Mouse (Mus musculus): ENCODE data around the gene Tbc1d13. TPM values are rescaled to one million over a fixed set of nuclear protein-coding genes. Genes with fewer than 3 reads are reported as not detected.
"Not testable (repeated sequence)": the region's sequence is repeated elsewhere in the genome, so short reads cannot be mapped to it uniquely, and the experiment has no call there.

Gene Tbc1d13
- polyA plus RNA-seq, 1 experiment from 2014 or later: 7.8 TPM

- Histone ChIP-seq H3K27ac (no peak overlapping the region), H3K9me3 (no peaks in the 10 kb centered on the region), H3K9ac (no peak overlapping the region), H3K36me3 (peaks cover 38% of the 10 kb centered on the region), H3K4me3 (replicated peaks) (no peak overlapping the region), H3K4me2 (replicated peaks) (no peak overlapping the region), H3K27me3 (replicated peaks) (no peaks in the 10 kb centered on the region), H3K4me1 (replicated peaks) (no peaks in the 10 kb centered on the region)
- WGBS: 92% methylated on average over 5 of the region's 5 CpGs
- no peak for ATAC-seq
These were observed 25.9 kb upstream of the Tbc1d13 start for GRCm38 (mm10) chr2:30107646-30108045.

DNA sequence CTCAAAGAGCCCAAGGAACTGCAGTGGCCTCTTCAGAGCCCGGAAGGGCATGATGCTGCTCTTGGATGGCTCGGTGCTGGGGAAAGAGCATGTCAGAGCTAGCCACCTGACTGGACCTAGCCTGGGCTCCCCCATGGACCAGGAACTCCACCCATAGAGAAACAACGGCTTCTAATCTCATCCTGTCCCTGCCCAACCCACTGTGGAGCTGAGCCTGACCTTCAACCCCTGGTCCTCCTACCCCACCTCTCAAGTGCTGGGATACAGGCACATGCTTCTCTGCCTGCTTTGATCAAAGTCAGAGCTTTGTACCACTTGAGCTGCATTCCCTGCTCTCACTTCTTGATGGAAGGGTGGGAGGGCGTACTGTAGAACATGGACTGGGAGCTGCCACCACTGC is 25.3 kb upstream of the Tbc1d13 start:
- Histone ChIP-seq H3K4me2 (replicated peaks) (no peak overlapping the region), H3K27ac (no peak overlapping the region), H3K4me1 (replicated peaks) (no peaks in the 10 kb centered on the region), H3K27me3 (replicated peaks) (no peaks in the 10 kb centered on the region), H3K9me3 (no peaks in the 10 kb centered on the region), H3K9ac (no peak overlapping the region), H3K36me3 (peaks cover 44% of the 10 kb centered on the region), H3K4me3 (replicated peaks) (no peak overlapping the region)
- WGBS: 88% methylated on average over 4 of the region's 4 CpGs
- ATAC-seq: peak; percentile 59

GRCm38 (mm10) chr2:30111500-30111899 is 22.0 kb upstream of the Tbc1d13 start:
- Histone ChIP-seq H3K27me3 (replicated peaks) (no peaks in the 10 kb centered on the region), H3K9ac (no peak overlapping the region), H3K27ac (no peak overlapping the region), H3K4me2 (replicated peaks) (no peak overlapping the region), H3K4me1 (replicated peaks) (no peaks in the 10 kb centered on the region), H3K9me3 (no peaks in the 10 kb centered on the region), H3K4me3 (replicated peaks) (no peak overlapping the region), H3K36me3 (peaks cover 40% of the 10 kb centered on the region)
- no peak for ATAC-seq
- 93% methylated on average over 2 of the region's 2 CpGs for WGBS

DNA sequence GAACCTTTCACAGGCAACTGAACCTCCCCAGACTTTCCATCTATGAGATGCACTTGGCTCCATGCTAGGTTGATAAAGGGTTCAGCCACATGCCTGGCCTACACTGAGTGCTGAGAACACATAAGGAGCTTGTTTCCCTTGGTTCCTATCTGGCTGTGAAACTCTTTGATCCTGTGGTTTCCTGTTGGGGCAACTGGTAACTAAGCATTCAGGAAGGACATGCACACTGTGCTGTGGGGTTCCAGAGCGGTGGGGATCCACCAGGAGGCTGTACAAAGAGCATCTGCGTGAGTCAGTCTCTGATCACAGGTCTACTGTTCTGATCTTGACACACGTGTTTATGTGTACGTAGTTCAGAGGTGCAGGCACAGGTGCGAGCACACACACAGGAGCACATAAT is 21.0 kb upstream of the Tbc1d13 start:
- 88% methylated on average over 5 of the region's 5 CpGs for WGBS

GRCm38 (mm10) chr2:30119641-30120051 is 13.9 kb upstream of the Tbc1d13 start:
- H3K36me3 ChIP-seq: no peaks in the 10 kb centered on the region
- no peak overlapping the region for H3K27ac ChIP-seq
- H3K4me3 ChIP-seq (replicated peaks): no peak overlapping the region
- peaks cover 8% of the 10 kb centered on the region for H3K4me1 ChIP-seq (replicated peaks)
- 54% methylated on average over 6 of the region's 6 CpGs for WGBS
- ATAC-seq: no peak
- H3K27me3 ChIP-seq (replicated peaks): no peaks in the 10 kb centered on the region
- no peak overlapping the region for H3K4me2 ChIP-seq (replicated peaks)
- no peak overlapping the region for H3K9ac ChIP-seq
- H3K9me3 ChIP-seq: no peaks in the 10 kb centered on the region

More for the DNA sequence above, 21.0 kb upstream of the Tbc1d13 start:
- H3K9ac ChIP-seq: no peak overlapping the region
- H3K4me3 ChIP-seq (replicated peaks): no peak overlapping the region
- H3K9me3 ChIP-seq: no peaks in the 10 kb centered on the region
- H3K4me2 ChIP-seq (replicated peaks): no peak overlapping the region
- no peak for ATAC-seq
- no peaks in the 10 kb centered on the region for H3K27me3 ChIP-seq (replicated peaks)
- no peaks in the 10 kb centered on the region for H3K4me1 ChIP-seq (replicated peaks)
- no peak overlapping the region for H3K27ac ChIP-seq
- peaks cover 33% of the 10 kb centered on the region for H3K36me3 ChIP-seq

DNA sequence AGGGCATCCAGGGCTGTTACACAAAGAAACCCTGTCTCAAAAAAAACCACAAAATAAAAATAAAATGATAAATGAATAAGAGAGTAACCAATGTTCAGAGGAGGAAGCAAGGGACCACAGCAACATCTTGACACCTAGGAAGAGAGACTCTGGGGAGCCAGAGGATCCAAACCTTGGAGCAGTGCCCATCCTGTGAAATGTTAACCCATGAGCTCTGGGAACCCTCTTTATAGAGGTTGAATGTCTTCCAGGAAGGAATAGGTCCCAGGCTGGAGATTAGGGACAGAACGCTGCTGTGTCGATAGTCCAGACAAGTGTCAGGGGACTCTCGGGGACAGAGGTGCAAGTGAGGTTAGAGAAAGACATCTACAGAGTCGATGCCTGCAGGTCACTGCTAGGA is 13.3 kb upstream of the Tbc1d13 start:
- no peak overlapping the region for H3K9ac ChIP-seq
- no peak overlapping the region for H3K4me3 ChIP-seq (replicated peaks)
- 89% methylated on average over 4 of the region's 4 CpGs for WGBS
- H3K4me2 ChIP-seq (replicated peaks): no peak overlapping the region
- no peaks in the 10 kb centered on the region for H3K9me3 ChIP-seq
- peaks cover 13% of the 10 kb centered on the region for H3K4me1 ChIP-seq (replicated peaks)
- no peaks in the 10 kb centered on the region for H3K36me3 ChIP-seq
- H3K27me3 ChIP-seq (replicated peaks): no peaks in the 10 kb centered on the region
- ATAC-seq: no peak
- no peak overlapping the region for H3K27ac ChIP-seq

DNA sequence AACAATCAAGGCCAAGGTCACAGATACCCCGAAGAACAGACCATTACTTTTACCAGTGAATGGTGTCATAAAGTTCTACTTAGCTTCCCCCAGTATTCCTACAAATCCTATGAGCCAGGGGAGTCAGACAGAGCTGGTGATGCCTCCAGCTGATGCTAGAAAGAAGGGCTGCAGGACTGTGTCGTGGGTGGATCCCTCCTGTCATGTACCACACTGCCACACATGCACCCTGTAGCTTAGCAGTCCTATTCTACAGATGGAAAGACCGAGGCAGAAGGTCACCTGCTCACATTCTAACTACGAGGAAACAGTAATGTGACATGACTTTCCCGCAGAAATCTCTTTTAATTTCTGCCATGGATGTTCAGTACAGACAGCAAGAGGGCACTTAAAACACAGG is 10.8 kb upstream of the Tbc1d13 start:
- Histone ChIP-seq H3K27ac (no peak overlapping the region), H3K27me3 (replicated peaks) (no peaks in the 10 kb centered on the region), H3K9me3 (no peaks in the 10 kb centered on the region), H3K9ac (no peak overlapping the region), H3K36me3 (no peaks in the 10 kb centered on the region), H3K4me2 (replicated peaks) (peak overlapping the region; percentile 90; the same call in 1 of the 2 replicates), H3K4me3 (replicated peaks) (no peak overlapping the region), H3K4me1 (replicated peaks) (peaks cover 13% of the 10 kb centered on the region)
- ATAC-seq: no peak
- 78% methylated on average over 5 of the region's 5 CpGs for WGBS

DNA sequence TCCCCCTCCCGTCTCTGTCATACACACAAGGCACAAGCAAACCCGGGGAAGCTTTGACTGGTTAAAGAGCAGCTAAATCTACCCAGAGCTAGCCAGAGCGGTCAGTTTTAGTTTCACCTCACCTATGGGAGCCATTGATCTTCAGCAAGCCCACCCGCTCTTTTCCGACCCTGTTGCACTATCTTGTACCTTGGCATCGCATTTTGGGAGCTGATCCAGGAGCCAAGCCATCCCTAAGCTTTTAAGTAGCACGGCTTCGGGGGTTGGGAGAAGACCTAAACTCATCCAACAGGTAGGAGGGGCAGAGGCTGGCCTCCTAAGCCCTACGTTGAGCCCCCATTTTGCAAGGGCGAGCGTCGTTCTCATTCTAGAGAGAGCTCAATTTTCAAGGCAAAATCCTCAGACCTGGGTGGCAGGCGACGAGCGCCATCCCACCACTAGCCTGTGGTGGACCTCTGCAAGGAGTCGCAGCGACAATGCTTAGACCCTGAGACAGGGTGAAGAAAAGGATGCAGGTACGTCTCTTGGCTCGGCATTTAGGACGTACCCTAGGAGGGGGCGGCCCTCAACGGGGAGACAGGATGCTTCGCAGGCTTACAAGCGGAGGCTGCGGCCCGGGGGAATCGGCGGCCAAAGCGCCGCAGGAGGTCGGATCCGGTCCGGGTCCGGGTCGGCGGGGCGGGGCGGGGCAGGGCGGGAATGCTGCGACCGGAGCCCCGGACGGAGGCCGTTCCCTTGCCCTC is 9.6 kb upstream of the Tbc1d13 start:
- Histone ChIP-seq H3K27ac (peak overlapping the region; percentile 88), H3K27me3 (replicated peaks) (no peaks in the 10 kb centered on the region), H3K4me3 (replicated peaks) (peak overlapping the region; percentile 81), H3K9ac (peak overlapping the region; percentile 89), H3K4me2 (replicated peaks) (peak overlapping the region; percentile 90), H3K9me3 (no peaks in the 10 kb centered on the region), H3K36me3 (no peaks in the 10 kb centered on the region), H3K4me1 (replicated peaks) (peaks cover 13% of the 10 kb centered on the region)
- under 1% methylated on average over 44 of the region's 44 CpGs for WGBS
- ATAC-seq: peak; percentile 80

- no peaks in the 10 kb centered on the region for H3K27me3 ChIP-seq (replicated peaks)
- no peaks in the 10 kb centered on the region for H3K36me3 ChIP-seq
- ATAC-seq: peak; percentile 99
- WGBS: 10% methylated on average over 31 of the region's 31 CpGs
- peak within 1 kb of the TSS; percentile 90 for H3K4me2 ChIP-seq (replicated peaks)
- peak within 1 kb of the TSS; percentile 89 for H3K9ac ChIP-seq
- no peaks in the 10 kb centered on the region for H3K9me3 ChIP-seq
- peaks cover 13% of the 10 kb centered on the region for H3K4me1 ChIP-seq (replicated peaks)
- peak within 1 kb of the TSS; percentile 81 for H3K4me3 ChIP-seq (replicated peaks)
- peak within 1 kb of the TSS; percentile 88 for H3K27ac ChIP-seq
These were observed 8.9 kb upstream of the Tbc1d13 start, which contains the start of gene Zer1 for GRCm38 (mm10) chr2:30124472-30125274. TSS of gene Zer1 (minus strand) at chr2:30124585.

DNA sequence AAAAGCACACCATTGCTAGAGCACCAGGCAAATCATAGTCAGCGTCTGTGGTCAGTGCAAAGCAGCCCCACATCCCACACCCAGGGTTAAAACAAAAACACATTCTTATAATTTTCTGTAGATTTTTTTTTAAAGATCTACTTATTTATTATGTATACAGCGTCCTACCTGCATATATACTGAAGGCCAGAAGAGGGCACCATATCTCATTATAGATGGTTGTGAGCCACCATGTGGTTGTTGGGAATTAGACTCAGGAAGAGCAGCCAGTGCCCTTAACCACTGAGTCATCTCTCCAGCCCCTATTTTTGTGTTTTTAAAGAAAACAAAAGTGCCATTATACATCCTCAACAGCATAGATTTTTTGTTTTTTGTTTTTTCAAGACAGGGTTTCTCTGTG is 4.8 kb upstream of the Tbc1d13 start:
- no peak overlapping the region for H3K27ac ChIP-seq
- peaks cover 12% of the 10 kb centered on the region for H3K4me1 ChIP-seq (replicated peaks)
- H3K4me3 ChIP-seq (replicated peaks): no peak overlapping the region
- WGBS: 29% methylated on average over 2 of the region's 2 CpGs
- no peak overlapping the region for H3K4me2 ChIP-seq (replicated peaks)
- no peaks in the 10 kb centered on the region for H3K36me3 ChIP-seq
- H3K9ac ChIP-seq: no peak overlapping the region
- no peaks in the 10 kb centered on the region for H3K9me3 ChIP-seq
- no peaks in the 10 kb centered on the region for H3K27me3 ChIP-seq (replicated peaks)
- no peak for ATAC-seq

DNA sequence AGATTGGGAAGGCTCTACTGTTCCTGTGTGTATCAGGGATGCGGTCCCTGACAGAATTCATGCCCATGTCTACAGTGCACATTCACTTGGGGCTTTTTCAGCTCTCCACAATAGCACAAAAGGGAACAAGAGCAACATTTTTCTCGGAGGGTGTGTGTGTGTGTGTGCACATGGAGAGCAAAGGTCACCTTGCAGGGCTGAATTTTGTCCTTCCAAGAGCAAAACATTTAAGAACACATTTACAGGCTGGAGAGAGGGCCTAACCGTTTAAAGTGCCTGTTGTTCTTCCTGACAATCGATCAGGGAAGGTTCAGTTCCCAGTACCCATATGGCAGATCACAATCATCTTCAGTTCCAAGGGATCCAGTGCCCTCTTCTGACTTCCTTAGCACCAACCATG is 3.4 kb upstream of the Tbc1d13 start:
- H3K27me3 ChIP-seq (replicated peaks): no peaks in the 10 kb centered on the region
- no peaks in the 10 kb centered on the region for H3K36me3 ChIP-seq
- ATAC-seq: no peak
- no peak overlapping the region for H3K4me3 ChIP-seq (replicated peaks)
- H3K27ac ChIP-seq: no peak overlapping the region
- H3K9ac ChIP-seq: no peak overlapping the region
- peaks cover 16% of the 10 kb centered on the region for H3K4me1 ChIP-seq (replicated peaks)
- no peak overlapping the region for H3K4me2 ChIP-seq (replicated peaks)
- 79% methylated on average over 4 of the region's 4 CpGs for WGBS
- no peaks in the 10 kb centered on the region for H3K9me3 ChIP-seq

DNA sequence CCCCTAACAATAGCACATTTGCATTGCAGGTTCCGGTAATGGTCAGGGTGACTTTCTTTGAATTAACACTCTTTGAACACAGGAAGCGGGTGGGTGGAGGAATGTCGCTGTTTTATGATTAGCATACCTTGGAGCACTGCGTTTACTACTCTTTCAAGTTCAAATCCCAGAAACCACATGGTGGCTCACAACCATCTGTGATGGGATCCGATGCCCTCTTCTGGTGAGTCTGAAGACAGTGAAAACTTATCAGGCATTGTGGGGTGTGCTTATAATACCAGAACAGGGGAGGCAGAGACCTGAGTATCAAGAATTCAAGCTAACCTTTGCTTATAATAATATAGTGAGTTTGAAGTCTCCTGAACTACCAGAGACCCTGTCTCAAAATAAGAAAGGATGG is 2.3 kb upstream of the Tbc1d13 start:
- H3K27ac ChIP-seq; H3K4me3 ChIP-seq (replicated peaks); H3K9ac ChIP-seq; H3K4me2 ChIP-seq (replicated peaks); H3K9me3 ChIP-seq; H3K27me3 ChIP-seq (replicated peaks); ATAC-seq; H3K36me3 ChIP-seq: not testable (repeated sequence)
- 69% methylated on average over 5 of the region's 5 CpGs for WGBS
- peaks cover 25% of the 10 kb centered on the region for H3K4me1 ChIP-seq (replicated peaks)
